Comparison of ENCODE assay signal across 28 mouse cellular contexts in the genomic region with DNA sequence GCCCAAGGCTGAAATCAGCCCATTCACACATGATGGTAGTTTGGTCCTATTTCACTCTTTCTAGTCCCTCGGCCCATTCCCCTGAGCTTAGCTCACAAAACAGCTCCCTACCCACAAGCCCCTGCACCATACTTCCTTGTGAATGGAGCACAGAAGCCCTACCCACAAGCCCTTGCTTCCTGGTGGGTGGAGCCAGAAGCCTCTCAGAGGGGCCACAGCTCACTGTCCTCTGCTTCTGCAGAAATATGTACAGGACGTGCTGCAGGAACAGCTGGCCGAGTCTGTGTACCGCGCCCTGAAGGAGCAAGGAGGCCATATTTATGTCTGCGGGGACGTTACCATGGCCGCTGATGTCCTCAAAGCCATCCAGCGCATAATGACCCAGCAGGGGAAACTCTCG. TPM values are rescaled to one million over a fixed set of nuclear protein-coding genes. Genes with fewer than 3 reads are reported as not detected.
DNase-seq lines count a peak whose midpoint lies in the region; ATAC-seq and TF ChIP-seq lines count a peak whose summit lies in the region.
"Had no signal": no experiment of that assay in that cellular context is flagged by ENCODE, and none has a peak within 500 bp of the region (broad histone marks: within the 10 kb centered on the region; RNA-seq: fewer than 3 reads in every experiment).

No protein-coding gene starts in this region.

- dilution Hi-C loops in CH12.LX (cut with MboI; ENCODE audit: extremely low pct_ligation_motif_present, extremely low pct_unique_long_range_greater_than_20kb, low sequenced_read_pairs), result no loop called here

- no peak for DNase-seq in midbrain, embryonic 10.5 days (ENCODE audit: low spot score)
- peak; percentile 90 for DNase-seq in CH12.LX (ENCODE audit: extremely low read depth)
- peak; percentile 57 for DNase-seq in ES-CJ7 (ENCODE audit: low read depth, low spot score)
- DNase-seq in ZHBTc4 (ENCODE audit: low read depth, low spot score), result peak; percentile 79
- no peak for DNase-seq in layer of hippocampus, postnatal 25 days (ENCODE audit: extremely low spot score in 1 of 2, low spot score in 1 of 2)
- DNase-seq: adrenal gland, postnatal 10 days; cerebellum, adult 11 months; cerebellum, adult 9-10 months; embryo, embryonic 11 days; gastrocnemius, postnatal 25 days; heart, adult 11 months; kidney, adult 9 months; kidney, postnatal 10 days; layer of hippocampus, adult 9-11 months; liver; right cerebral cortex, postnatal 14 days; thymus, adult 18-20 months; thymus, postnatal 36 days had no signal

- in situ Hi-C loops in CH12.LX (cut with MboI; ENCODE audit: low pct_ligation_motif_present, low pct_unique_long_range_greater_than_20kb, low sequenced_read_pairs), result no loop called here

- no peak overlapping the region for H3K9ac ChIP-seq in midbrain, embryonic 16.5 days (ENCODE audit: low read depth, low read length)
- H3K9ac ChIP-seq in CH12.LX (ENCODE audit: insufficient read depth, low read depth), result peak overlapping the region; percentile 91
- H3K9ac ChIP-seq in hindbrain, embryonic 12.5 days, result no peak overlapping the region
- H3K9ac ChIP-seq: embryonic facial prominence, embryonic 12.5 days; heart, embryonic 15.5 days; intestine, embryonic 15.5 days; lung, embryonic 15.5 days; midbrain, embryonic 12.5 days had no signal

- ATAC-seq in midbrain, embryonic 16.5 days, result no peak
- ATAC-seq in hindbrain, embryonic 12.5 days (ENCODE audit: low FRiP score), result no peak
- ATAC-seq: forebrain, embryonic 14.5 days; hindbrain, postnatal 0 days; intestine, embryonic 15.5 days had no signal

- TF ChIP-seq EP300 in CH12.LX (IDR thresholded peaks at IDR 0.05; ENCODE audit: low read length), result no peak

- H3K27ac ChIP-seq in midbrain, embryonic 10.5 days (replicated peaks), result 0 out of 2 replicates have a peak overlapping the region, but pooled peaks have one; percentile 23
- no peak overlapping the region for H3K27ac ChIP-seq in midbrain, embryonic 16.5 days (ENCODE audit: low read length)
- peak overlapping the region; percentile 55 for H3K27ac ChIP-seq in CH12.LX (ENCODE audit: insufficient read depth, low read depth)
- no peak overlapping the region for H3K27ac ChIP-seq in hindbrain, embryonic 12.5 days
- H3K27ac ChIP-seq: embryonic facial prominence, embryonic 12.5 days; heart, embryonic 10.5 days; heart, embryonic 15.5 days; hindbrain, postnatal 0 days; intestine, embryonic 15.5 days; lung, embryonic 15.5 days; midbrain, embryonic 12.5 days had no signal

- no peaks in the 10 kb centered on the region for H3K36me3 ChIP-seq in midbrain, embryonic 10.5 days
- H3K36me3 ChIP-seq in midbrain, embryonic 16.5 days (ENCODE audit: control insufficient read depth, insufficient read depth, low read length), result no peaks in the 10 kb centered on the region
- H3K36me3 ChIP-seq in CH12.LX (replicated peaks in 1 of 2; ENCODE audit: control insufficient read depth in 1 of 2, insufficient read depth in 1 of 2, low read length in 1 of 2), result peaks cover 18 to 25% of the 10 kb centered on the region in 2 experiments
- no peaks in the 10 kb centered on the region for H3K36me3 ChIP-seq in hindbrain, embryonic 12.5 days
- H3K36me3 ChIP-seq: embryonic facial prominence, embryonic 12.5 days; heart, embryonic 10.5 days; heart, embryonic 15.5 days; intestine, embryonic 15.5 days; lung, embryonic 15.5 days; midbrain, embryonic 12.5 days had no signal

- no peaks in the 10 kb centered on the region for H3K27me3 ChIP-seq in midbrain, embryonic 10.5 days (ENCODE audit: low read depth, poor library complexity, severe bottlenecking)
- no peaks in the 10 kb centered on the region for H3K27me3 ChIP-seq in midbrain, embryonic 16.5 days (ENCODE audit: control insufficient read depth, insufficient read depth, low read depth, low read length)
- no peaks in the 10 kb centered on the region for H3K27me3 ChIP-seq in CH12.LX (replicated peaks)
- no peaks in the 10 kb centered on the region for H3K27me3 ChIP-seq in hindbrain, embryonic 12.5 days
- H3K27me3 ChIP-seq: embryonic facial prominence, embryonic 12.5 days; intestine, embryonic 15.5 days; lung, embryonic 15.5 days; midbrain, embryonic 12.5 days had no signal

- no peaks in the 10 kb centered on the region for H3K9me3 ChIP-seq in midbrain, embryonic 10.5 days (replicated peaks)
- no peaks in the 10 kb centered on the region for H3K9me3 ChIP-seq in midbrain, embryonic 16.5 days (replicated peaks; ENCODE audit: control insufficient read depth, low read length, poor library complexity, severe bottlenecking)
- no peaks in the 10 kb centered on the region for H3K9me3 ChIP-seq in CH12.LX (replicated peaks; ENCODE audit: low read length)
- H3K9me3 ChIP-seq in hindbrain, embryonic 12.5 days (replicated peaks), result no peaks in the 10 kb centered on the region
- H3K9me3 ChIP-seq: embryonic facial prominence, embryonic 12.5 days; heart, embryonic 10.5 days; heart, embryonic 15.5 days; intestine, embryonic 15.5 days; lung, embryonic 15.5 days; midbrain, embryonic 12.5 days had no signal

- no peak overlapping the region for H3K4me3 ChIP-seq in midbrain, embryonic 10.5 days
- H3K4me3 ChIP-seq in midbrain, embryonic 16.5 days (ENCODE audit: low read depth, low read length), result no peak overlapping the region
- H3K4me3 ChIP-seq in CH12.LX (replicated peaks in 1 of 3; ENCODE audit: low read depth in 2 of 3, low read length in 2 of 3, poor library complexity in 1 of 3), result peak overlapping the region; percentile 71 to 89 (median 79)
- H3K4me3 ChIP-seq in hindbrain, embryonic 12.5 days, result no peak overlapping the region
- H3K4me3 ChIP-seq: embryonic facial prominence, embryonic 12.5 days; heart, embryonic 10.5 days; heart, embryonic 15.5 days; intestine, embryonic 15.5 days; lung, embryonic 15.5 days; midbrain, embryonic 12.5 days had no signal

- no peak for TF ChIP-seq RAD21 in CH12.LX (IDR thresholded peaks at IDR 0.05; ENCODE audit: low read depth, low read length)

- no peak overlapping the region for H3K4me2 ChIP-seq in midbrain, embryonic 16.5 days (ENCODE audit: low read length)
- peak overlapping the region; percentile 53 for H3K4me2 ChIP-seq in CH12.LX (ENCODE audit: insufficient read depth, low read depth, poor library complexity, severe bottlenecking)
- H3K4me2 ChIP-seq in hindbrain, embryonic 12.5 days (replicated peaks), result no peak overlapping the region
- H3K4me2 ChIP-seq: embryonic facial prominence, embryonic 12.5 days; heart, embryonic 15.5 days; intestine, embryonic 15.5 days; lung, embryonic 15.5 days; midbrain, embryonic 12.5 days had no signal

- 86% methylated on average over 10 of the region's 10 CpGs for WGBS in midbrain, embryonic 10.5 days
- WGBS in midbrain, embryonic 16.5 days, result 67% methylated on average over 10 of the region's 10 CpGs
- WGBS in hindbrain, embryonic 12.5 days, result 66% methylated on average over 10 of the region's 10 CpGs

- H3K79me2 ChIP-seq in CH12.LX (replicated peaks; ENCODE audit: control insufficient read depth, extremely low read depth, insufficient read depth, poor library complexity, severe bottlenecking), result no peaks in the 10 kb centered on the region

- peak; percentile 94 for TF ChIP-seq POLR2A in CH12.LX (IDR thresholded peaks at IDR 0.05; ENCODE audit: low read depth, low read length)

- TF ChIP-seq CTCF in CH12.LX (conservative IDR thresholded peaks at IDR 0.05 in 1 of 2, IDR thresholded peaks at IDR 0.05 in 1 of 2; ENCODE audit: low read depth in 2 of 2, low read length in 2 of 2), result no peak

- 0 out of 2 replicates have a peak, but pooled peaks cover 3% of the 10 kb centered on the region for H3K4me1 ChIP-seq in midbrain, embryonic 10.5 days
- H3K4me1 ChIP-seq in midbrain, embryonic 16.5 days (ENCODE audit: control insufficient read depth, insufficient read depth, low read length), result no peaks in the 10 kb centered on the region
- peaks cover 5 to 25% of the 10 kb centered on the region in 2 experiments; a peak in 3 of 4 replicates for H3K4me1 ChIP-seq in CH12.LX (ENCODE audit: control insufficient read depth in 1 of 2, insufficient read depth in 2 of 2)
- H3K4me1 ChIP-seq in hindbrain, embryonic 12.5 days, result no peaks in the 10 kb centered on the region
- H3K4me1 ChIP-seq: embryonic facial prominence, embryonic 12.5 days; heart, embryonic 10.5 days; heart, embryonic 15.5 days; intestine, embryonic 15.5 days; lung, embryonic 15.5 days; midbrain, embryonic 12.5 days had no signal

TF ChIP-seq in CH12.LX, 34 proteins besides CTCF, POLR2A, EP300 and RAD21 (continues in another document):
- TF ChIP-seq ETS1 (conservative IDR thresholded peaks at IDR 0.05; ENCODE audit: low read depth, low read length), result peak; percentile 13; the same call in 1 of the 2 replicates
- no peak for TF ChIP-seq CHD2 (IDR thresholded peaks at IDR 0.05; ENCODE audit: low read length)
- TF ChIP-seq JUND (conservative IDR thresholded peaks at IDR 0.05; ENCODE audit: low read depth, low read length), result no peak
- TF ChIP-seq MEF2A (IDR thresholded peaks at IDR 0.05; ENCODE audit: borderline replicate concordance, low read depth, low read length), result no peak
- TF ChIP-seq MAZ (IDR thresholded peaks at IDR 0.05; ENCODE audit: low read depth, low read length), result peak; percentile 68; the same call in 1 of the 2 replicates
- peak; percentile 91 for TF ChIP-seq ZMIZ1 (IDR thresholded peaks at IDR 0.05; ENCODE audit: low read depth, low read length)
- no peak for TF ChIP-seq MXI1 (IDR thresholded peaks at IDR 0.05; ENCODE audit: low read depth, low read length)
- peak; percentile 42; the same call in 1 of the 2 replicates for TF ChIP-seq E2F4 (IDR thresholded peaks at IDR 0.05; ENCODE audit: insufficient replicate concordance, low read depth, low read length)
- TF ChIP-seq RCOR1 (conservative IDR thresholded peaks at IDR 0.05; ENCODE audit: low read depth, low read length), result 0 out of 2 replicates have a peak, but pooled peaks have one; percentile 37
- no peak for TF ChIP-seq UBTF (IDR thresholded peaks at IDR 0.05; ENCODE audit: low read depth, low read length)
- no peak for TF ChIP-seq CHD1 (IDR thresholded peaks at IDR 0.05; ENCODE audit: low read depth, low read length)
- TF ChIP-seq IRF4 (IDR thresholded peaks at IDR 0.05; ENCODE audit: low read depth, low read length), result 0 out of 2 replicates have a peak, but pooled peaks have one; percentile 7
- no peak for TF ChIP-seq ZKSCAN1 (IDR thresholded peaks at IDR 0.05; ENCODE audit: borderline replicate concordance, low read depth, low read length)
- TF ChIP-seq TBP (conservative IDR thresholded peaks at IDR 0.05; ENCODE audit: low read depth, low read length), result peak; percentile 81
- TF ChIP-seq USF1 (IDR thresholded peaks at IDR 0.05; ENCODE audit: low read depth, low read length), result no peak

RNA-seq across cellular contexts. Expression of a gene that starts 27.1 kb away (rescaled TPM):
- 105 and 118 TPM in 2 replicates for polyA plus RNA-seq in midbrain, embryonic 10.5 days (2016; fragmentation: Nextera tagmentation; extraction: Ambion mirVana)
- 173 and 181 TPM in 2 replicates for polyA plus RNA-seq in midbrain, embryonic 16.5 days (2015; fragmentation: Nextera tagmentation; extraction: Ambion mirVana)
- total RNA-seq in CH12.LX (2012; rRNA removed), result 13.5 and 13.7 TPM in 2 replicates
- total RNA-seq in CH12.LX (2014; rRNA removed), result 9.9 and 10.7 TPM in 2 replicates
- polyA plus RNA-seq in CH12.LX (2012; ENCODE audit: insufficient read length, low read depth), result 19.3 and 24.1 TPM in 2 replicates
- polyA plus RNA-seq in hindbrain, embryonic 12.5 days (2016; fragmentation: Nextera tagmentation; extraction: Ambion mirVana), result 132 and 133 TPM in 2 replicates
- total RNA-seq in layer of hippocampus, postnatal 25 days (2021), result 100 to 1,000 TPM; 128 to 150 TPM

Comparison
In these comparisons a context has a peak if more than half of its experiments do, and no peak if none do; other contexts are left out.
1. H3K27ac ChIP-seq: peak in midbrain, embryonic 10.5 days (single experiment) and CH12.LX (single experiment); none in midbrain, embryonic 16.5 days (single experiment) and hindbrain, embryonic 12.5 days (single experiment).
2. DNase-seq: peak in CH12.LX (single experiment), ES-CJ7 (single experiment) and ZHBTc4 (single experiment); none in midbrain, embryonic 10.5 days (single experiment) and layer of hippocampus, postnatal 25 days (0 of 2).
3. H3K4me3 ChIP-seq: peak in CH12.LX (3 of 3); none in midbrain, embryonic 10.5 days (single experiment), midbrain, embryonic 16.5 days (single experiment) and hindbrain, embryonic 12.5 days (single experiment).